Mouse (Mus musculus) ovary, postnatal 10 days (tissue): ENCODE results near the gene Plxnb1.

Experiments
- DNase-seq: peaks from one replicate; pipeline ENCODE4 v3.0.0; 2022; ENCODE audit warnings: low spot score

Plxnb1 gene

GRCm38 (mm10) chr9:109060898-109061295 is 34.3 kb upstream of the Plxnb1 start:
- no peak for DNase-seq

- no peak for DNase-seq
Observed at GRCm38 (mm10) chr9:109068095-109068735, 27.0 kb upstream of the Plxnb1 start.

DNA sequence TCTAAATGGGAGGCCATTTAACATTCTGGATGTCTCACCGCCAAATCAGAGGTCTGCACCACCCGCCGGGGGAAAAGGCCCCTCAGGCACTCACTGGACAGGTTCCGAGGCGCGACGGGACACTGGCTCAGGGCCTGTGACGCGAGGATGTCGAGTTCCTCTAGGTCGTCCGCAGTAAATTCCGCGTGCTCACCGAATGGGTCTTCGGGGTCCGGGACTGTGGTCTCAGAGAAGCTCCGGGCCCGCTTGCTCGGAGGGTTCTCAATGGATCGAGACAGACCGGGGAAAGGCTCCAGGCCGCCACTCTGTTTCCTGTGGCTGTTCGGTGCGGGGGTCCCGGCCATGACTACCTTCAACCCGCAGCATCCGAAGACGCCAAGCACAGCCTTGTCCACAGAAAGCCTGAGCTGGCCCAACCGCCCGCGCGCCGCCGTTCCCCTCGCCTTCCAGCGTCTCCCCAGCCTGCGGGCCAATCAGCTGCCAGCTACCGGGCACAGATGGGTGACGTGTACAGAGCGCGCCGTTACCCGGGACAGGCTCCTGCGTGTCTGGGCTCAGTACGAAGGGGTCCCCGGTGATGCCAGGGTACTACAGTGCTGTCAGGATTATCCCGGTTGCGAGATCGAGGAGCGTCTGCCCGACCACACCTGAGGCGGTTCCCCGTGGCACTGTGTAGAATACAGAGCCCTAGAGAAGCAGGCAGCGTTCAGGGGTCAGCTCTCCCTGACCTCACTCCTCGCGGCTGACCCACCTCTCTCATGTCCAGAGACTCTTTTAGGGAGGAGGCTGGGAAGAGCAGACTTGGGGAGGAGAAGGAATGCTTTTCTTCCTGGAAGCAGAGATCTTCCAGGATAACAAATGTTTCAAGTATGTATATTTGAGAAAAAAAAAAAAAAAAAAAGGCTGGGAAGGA is 21.3 kb upstream of the Plxnb1 start, which contains the start of gene Atrip:
Gene Atrip (minus strand): TSS at position 464 of the 913 bp plus-strand sequence.
- peak; percentile 89 for DNase-seq

GRCm38 (mm10) chr9:109080516-109080915 is 14.7 kb upstream of the Plxnb1 start:
- no peak for DNase-seq

DNA sequence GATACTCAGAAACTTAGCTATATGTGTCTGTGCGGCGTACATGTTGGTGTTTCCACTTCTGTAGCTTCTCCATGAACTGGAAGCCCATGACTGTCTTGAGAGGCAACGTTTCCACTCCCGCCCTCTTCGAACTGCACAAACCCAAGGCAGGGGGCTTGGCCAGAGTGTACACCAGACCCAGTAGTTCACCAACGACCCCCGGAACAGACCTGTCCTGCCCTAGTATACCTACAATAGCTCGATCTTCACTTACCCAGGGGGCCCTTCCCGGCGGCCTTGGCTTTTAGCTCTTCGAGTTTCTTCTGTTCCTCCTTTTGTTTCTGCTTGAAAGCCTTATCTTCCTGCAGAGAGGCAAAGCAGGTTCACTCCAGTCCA is 13.5 kb upstream of the Plxnb1 start:
- DNase-seq = no peak

DNA sequence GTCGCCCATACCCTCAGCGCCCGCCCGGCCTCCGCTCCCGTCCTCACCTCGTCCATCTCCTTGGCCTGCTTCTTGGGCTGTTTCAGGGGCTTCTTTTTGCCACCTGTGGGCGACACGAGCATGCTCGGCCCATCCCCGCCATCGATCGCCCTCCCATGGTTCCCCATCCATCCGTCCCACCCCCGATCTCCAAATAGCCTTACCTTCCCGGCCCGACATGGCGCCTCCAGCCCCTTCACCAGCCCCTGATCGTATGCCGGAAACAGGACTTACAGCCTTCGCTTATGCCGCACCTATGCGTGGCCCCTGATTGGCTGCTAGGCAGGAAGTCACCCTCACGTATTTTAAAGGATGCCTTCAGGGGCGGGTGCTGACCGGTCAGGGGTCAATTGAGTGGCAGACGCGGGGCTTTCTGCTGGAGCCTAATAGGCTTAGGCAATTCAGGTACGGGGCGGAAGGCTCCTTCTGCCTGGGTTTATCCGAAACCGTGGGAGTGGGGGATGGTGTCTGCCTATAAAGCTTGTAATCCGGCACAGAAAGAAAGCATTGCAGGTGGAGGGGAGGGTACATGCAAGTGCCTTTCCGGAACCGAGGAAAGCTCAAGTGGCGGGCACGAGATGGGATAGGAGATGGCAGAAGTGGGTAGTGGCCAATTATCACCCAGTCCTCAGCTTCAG is 12.9 kb upstream of the Plxnb1 start, which contains the start of the genes Ccdc51 and Tma7:
Gene Ccdc51 (plus strand): TSS at position 370 of the 677 bp plus-strand sequence.
Gene Tma7 (minus strand): TSS at position 464 of the 677 bp plus-strand sequence.
- DNase-seq = peak; percentile 59

GRCm38 (mm10) chr9:109084922-109085321 is 10.3 kb upstream of the Plxnb1 start:
- DNase-seq = no peak

GRCm38 (mm10) chr9:109087987-109088386 is 7.2 kb upstream of the Plxnb1 start:
- no peak for DNase-seq

- DNase-seq = no peak
Observed at GRCm38 (mm10) chr9:109090446-109090845, 4.7 kb upstream of the Plxnb1 start.

- DNase-seq = no peak
Observed at GRCm38 (mm10) chr9:109091802-109092201, 3.4 kb upstream of the Plxnb1 start.

- no peak for DNase-seq
Observed at GRCm38 (mm10) chr9:109092799-109093198, 2.4 kb upstream of the Plxnb1 start.

DNA sequence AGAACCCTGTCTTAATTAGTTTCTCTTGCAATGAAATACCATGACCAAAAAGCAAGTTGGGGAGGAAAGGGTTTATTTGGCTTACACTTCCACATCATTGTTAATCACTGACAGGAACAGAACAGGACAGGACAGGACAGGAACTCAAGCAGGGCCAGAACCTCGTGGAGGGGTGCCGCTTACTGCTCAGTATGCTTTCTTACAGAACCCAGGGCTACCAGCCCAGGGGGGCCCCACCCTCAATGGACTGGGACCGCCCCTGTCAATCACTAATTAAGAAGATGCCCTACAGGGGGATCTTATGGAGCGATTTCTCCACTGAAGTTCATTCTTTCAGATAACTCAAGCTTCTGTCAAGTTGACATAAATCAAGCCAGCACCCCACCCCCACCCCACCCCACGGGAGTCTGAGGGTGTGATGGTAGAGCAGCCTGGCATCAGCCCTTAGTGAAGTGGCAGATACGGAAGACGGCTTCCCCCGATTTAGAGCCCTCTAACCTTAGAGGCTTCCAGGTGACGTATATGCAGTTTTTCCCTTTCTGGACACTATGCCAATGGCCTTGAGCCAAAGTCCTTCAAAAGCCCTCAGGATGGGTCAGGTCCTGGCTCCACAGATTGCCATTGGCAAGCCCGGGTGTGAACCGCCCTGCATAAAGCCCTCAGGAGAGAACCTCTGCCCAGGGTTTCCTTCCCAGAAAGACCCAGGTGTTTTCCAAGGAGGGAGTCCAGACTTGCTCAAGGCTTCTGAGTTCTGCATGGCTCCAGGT is 1.2 kb upstream of the Plxnb1 start:
- DNase-seq = no peak

DNA sequence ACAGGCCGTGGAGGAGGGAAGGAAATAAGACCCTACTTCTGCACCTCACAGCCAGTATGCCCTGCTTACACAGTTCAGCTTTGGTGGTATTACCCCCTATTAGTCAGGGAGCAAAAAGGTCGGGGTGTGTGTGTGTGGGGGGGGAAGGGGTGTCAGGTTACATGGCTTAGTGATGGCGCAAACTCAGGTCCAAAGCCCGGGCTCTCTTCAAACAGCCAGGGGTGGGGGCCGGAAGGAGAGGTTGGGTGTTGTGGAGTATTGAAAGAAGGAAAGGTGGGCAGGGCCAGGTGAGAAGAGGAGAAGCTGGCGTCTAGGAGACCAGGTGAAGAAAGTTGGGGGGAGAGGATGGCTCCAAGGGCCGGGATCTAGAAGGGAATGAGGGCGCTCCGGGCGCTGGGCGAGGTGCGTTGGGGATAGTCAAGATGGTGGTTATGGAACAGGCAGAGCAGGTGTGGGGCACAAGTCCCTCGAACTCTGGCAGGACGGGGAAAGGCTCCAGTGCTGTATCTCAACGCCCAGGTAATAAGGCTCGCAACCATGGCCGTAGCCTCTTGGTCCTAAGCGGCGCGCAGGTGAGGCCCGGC is 544 bp upstream of the Plxnb1 start:
- DNase-seq = peak; percentile 50

GRCm38 (mm10) chr9:109096251-109096661 is 1.1 kb downstream of the Plxnb1 start:
- no peak for DNase-seq

DNA sequence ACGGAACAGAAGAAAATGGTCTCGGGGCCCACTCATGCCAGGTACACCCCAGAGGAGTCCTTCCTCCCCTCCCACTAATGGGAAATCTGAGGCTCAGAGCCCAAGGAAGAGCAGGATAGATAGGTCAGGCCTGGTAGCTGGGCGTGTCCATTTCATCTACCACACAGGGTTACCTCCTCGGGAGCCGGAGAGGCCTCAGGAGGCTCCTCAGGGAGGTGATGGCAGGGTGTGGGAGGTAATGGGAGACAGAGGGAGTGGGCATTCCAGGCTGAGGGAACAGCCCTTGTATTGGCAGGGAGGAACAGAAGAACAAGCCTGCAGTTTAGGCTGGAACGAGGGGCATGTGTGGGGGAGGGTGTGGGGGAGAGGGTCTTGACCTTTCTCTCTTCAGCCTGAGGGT is 1.7 kb downstream of the Plxnb1 start:
- DNase-seq = no peak

GRCm38 (mm10) chr9:109097291-109097690 is 2.1 kb downstream of the Plxnb1 start:
- DNase-seq = no peak

- DNase-seq = no peak
Observed at GRCm38 (mm10) chr9:109097831-109098230, 2.6 kb downstream of the Plxnb1 start.

DNA sequence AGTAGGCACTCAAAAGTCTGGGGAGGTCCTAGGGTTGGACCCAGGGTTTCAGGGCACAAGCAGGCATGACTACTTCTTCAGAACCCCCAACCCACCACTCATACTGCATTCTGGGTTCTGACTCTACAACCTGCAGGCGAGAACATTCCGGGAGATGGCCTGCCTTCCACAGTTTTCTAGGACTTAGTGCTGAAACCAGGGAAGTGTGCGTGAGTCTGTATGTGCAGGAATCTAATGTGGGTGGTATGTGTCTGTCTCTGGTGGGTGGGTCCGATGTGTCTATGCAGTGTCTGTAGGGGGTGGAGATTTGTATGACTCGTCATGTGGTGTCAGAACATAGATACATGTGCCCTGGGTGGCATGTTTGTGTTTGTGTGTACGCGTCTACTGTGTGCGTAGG is 3.2 kb downstream of the Plxnb1 start:
- DNase-seq = no peak

GRCm38 (mm10) chr9:109098969-109099368 is 3.8 kb downstream of the Plxnb1 start:
- no peak for DNase-seq

DNA sequence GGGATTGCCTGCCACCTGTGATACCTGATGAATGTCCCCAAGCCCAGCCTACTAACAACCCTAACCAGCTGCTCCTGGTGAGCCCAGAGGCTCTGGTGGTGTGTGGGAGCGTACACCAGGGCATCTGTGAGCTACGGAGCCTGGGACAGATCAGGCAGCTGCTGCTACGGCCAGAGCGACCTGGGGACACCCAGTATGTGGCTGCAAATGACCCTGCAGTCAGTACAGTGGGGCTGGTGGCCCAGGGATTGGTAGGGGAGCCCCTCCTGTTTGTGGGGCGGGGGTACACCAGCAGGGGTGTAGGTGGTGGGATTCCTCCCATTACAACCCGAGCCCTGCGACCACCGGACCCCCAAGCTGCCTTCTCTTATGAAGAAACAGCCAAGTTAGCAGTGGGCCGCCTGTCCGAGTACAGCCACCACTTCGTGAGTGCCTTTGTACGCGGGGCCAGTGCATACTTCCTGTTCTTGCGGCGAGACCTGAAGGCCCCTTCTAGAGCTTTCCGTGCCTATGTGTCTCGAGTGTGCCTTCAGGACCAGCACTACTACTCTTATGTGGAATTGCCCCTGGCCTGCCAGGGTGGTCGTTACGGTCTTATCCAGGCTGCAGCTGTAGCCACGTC is 5.2 kb downstream of the Plxnb1 start:
- DNase-seq = no peak

- no peak for DNase-seq
Observed at GRCm38 (mm10) chr9:109101933-109102445, 6.8 kb downstream of the Plxnb1 start.
